Mouse (Mus musculus) cerebellum, adult 11 months (tissue): Measurements from ENCODE around the gene Oosp2.

ENCODE experiments used
- DNase-seq: peaks from one replicate; pipeline ENCODE4 v3.0.0; 2022

Gene Oosp2

GRCm38 (mm10) chr19:11602026-11602425 lies 58.3 kb downstream of the Oosp2 start:
- DNase-seq = no peak

- no peak for DNase-seq
These were observed 59.0 kb downstream of the Oosp2 start for GRCm38 (mm10) chr19:11601349-11601748.
